Mouse (Mus musculus): Measurements from ENCODE around the gene Ndufc2. TPM values are rescaled to one million over a fixed set of nuclear protein-coding genes. Genes with fewer than 3 reads are reported as not detected.

Ndufc2 gene
- total and polyA plus RNA-seq, 2 experiments from 2014 or later = 384 to 631 TPM

- Histone ChIP-seq H3K9me3 (ENCODE audit: low read length) (no peaks in the 10 kb centered on the region), H3K9ac (no peak overlapping the region), H3K36me3 (ENCODE audit: insufficient read depth) (peaks cover 21% of the 10 kb centered on the region), H3K27me3 (ENCODE audit: insufficient read depth, low read length) (no peaks in the 10 kb centered on the region), H3K4me2 (ENCODE audit: low read depth) (no peak overlapping the region), H3K4me1 (ENCODE audit: insufficient read depth) (peaks cover 7% of the 10 kb centered on the region; the same call in 1 of the 2 replicates), H3K27ac (ENCODE audit: low read depth, low read length) (no peak overlapping the region), H3K4me3 (ENCODE audit: low read depth, low read length) (no peak overlapping the region)
- DNase-seq = no peak
- no peak for ATAC-seq
- WGBS = 95% methylated on average over 9 of the region's 9 CpGs
- no peak for TF ChIP-seq CTCF (IDR thresholded peaks at IDR 0.05; ENCODE audit: low read depth)
Observed at GRCm38 (mm10) chr7:97375101-97375500, 24.7 kb upstream of the Ndufc2 start.

- no peaks in the 10 kb centered on the region for H3K27me3 ChIP-seq (ENCODE audit: insufficient read depth, low read length)
- WGBS = 79% methylated on average over 2 of the region's 2 CpGs
- DNase-seq = no peak
- no peak overlapping the region for H3K9ac ChIP-seq
- H3K9me3 ChIP-seq (ENCODE audit: low read length) = no peaks in the 10 kb centered on the region
- no peak for ATAC-seq
- peaks cover 26% of the 10 kb centered on the region for H3K36me3 ChIP-seq (ENCODE audit: insufficient read depth)
- no peak overlapping the region for H3K4me2 ChIP-seq (ENCODE audit: low read depth)
- H3K4me3 ChIP-seq (ENCODE audit: low read depth, low read length) = no peak overlapping the region
- no peak overlapping the region for H3K27ac ChIP-seq (ENCODE audit: low read depth, low read length)
- TF ChIP-seq CTCF (IDR thresholded peaks at IDR 0.05; ENCODE audit: low read depth) = no peak
- H3K4me1 ChIP-seq (ENCODE audit: insufficient read depth) = peaks cover 7% of the 10 kb centered on the region; the same call in 1 of the 2 replicates
Observed at GRCm38 (mm10) chr7:97375906-97376305, 23.9 kb upstream of the Ndufc2 start.

GRCm38 (mm10) chr7:97379304-97379703 is 20.5 kb upstream of the Ndufc2 start:
- 95% methylated on average over 5 of the region's 5 CpGs for WGBS
- no peak overlapping the region for H3K9ac ChIP-seq
- no peak overlapping the region for H3K27ac ChIP-seq (ENCODE audit: low read depth, low read length)
- no peak for ATAC-seq
- no peak for DNase-seq
- no peak overlapping the region for H3K4me3 ChIP-seq (ENCODE audit: low read depth, low read length)
- H3K36me3 ChIP-seq (ENCODE audit: insufficient read depth) = peaks cover 48% of the 10 kb centered on the region
- no peaks in the 10 kb centered on the region for H3K27me3 ChIP-seq (ENCODE audit: insufficient read depth, low read length)
- H3K4me1 ChIP-seq (ENCODE audit: insufficient read depth) = no peaks in the 10 kb centered on the region
- H3K4me2 ChIP-seq (ENCODE audit: low read depth) = no peak overlapping the region
- TF ChIP-seq CTCF (IDR thresholded peaks at IDR 0.05; ENCODE audit: low read depth) = no peak
- no peaks in the 10 kb centered on the region for H3K9me3 ChIP-seq (ENCODE audit: low read length)

GRCm38 (mm10) chr7:97380500-97381123 is 19.2 kb upstream of the Ndufc2 start:
- WGBS = 91% methylated on average over 5 of the region's 5 CpGs
- H3K36me3 ChIP-seq (ENCODE audit: insufficient read depth) = peaks cover 50% of the 10 kb centered on the region
- no peaks in the 10 kb centered on the region for H3K4me1 ChIP-seq (ENCODE audit: insufficient read depth)

GRCm38 (mm10) chr7:97382661-97383060 is 17.1 kb upstream of the Ndufc2 start:
- Histone ChIP-seq H3K36me3 (ENCODE audit: insufficient read depth) (peaks cover 50% of the 10 kb centered on the region), H3K27ac (ENCODE audit: low read depth, low read length) (no peak overlapping the region), H3K4me3 (ENCODE audit: low read depth, low read length) (no peak overlapping the region), H3K4me2 (ENCODE audit: low read depth) (no peak overlapping the region), H3K9ac (no peak overlapping the region), H3K4me1 (ENCODE audit: insufficient read depth) (no peaks in the 10 kb centered on the region), H3K27me3 (ENCODE audit: insufficient read depth, low read length) (no peaks in the 10 kb centered on the region), H3K9me3 (ENCODE audit: low read length) (no peaks in the 10 kb centered on the region)
- TF ChIP-seq CTCF (IDR thresholded peaks at IDR 0.05; ENCODE audit: low read depth) = no peak
- 94% methylated on average over 8 of the region's 8 CpGs for WGBS
- ATAC-seq (no peak), DNase-seq (no peak)

More at GRCm38 (mm10) chr7:97380500-97381123, 19.2 kb upstream of the Ndufc2 start:
- Histone ChIP-seq H3K9ac (no peak overlapping the region), H3K9me3 (ENCODE audit: low read length) (no peaks in the 10 kb centered on the region), H3K27me3 (ENCODE audit: insufficient read depth, low read length) (no peaks in the 10 kb centered on the region), H3K4me2 (ENCODE audit: low read depth) (no peak overlapping the region), H3K4me3 (ENCODE audit: low read depth, low read length) (no peak overlapping the region), H3K27ac (ENCODE audit: low read depth, low read length) (no peak overlapping the region)
- DNase-seq (no peak), ATAC-seq (no peak)
- no peak for TF ChIP-seq CTCF (IDR thresholded peaks at IDR 0.05; ENCODE audit: low read depth)

GRCm38 (mm10) chr7:97383496-97384132 is 16.2 kb upstream of the Ndufc2 start:
- WGBS = 57% methylated on average over 10 of the region's 10 CpGs
- H3K4me1 ChIP-seq (ENCODE audit: insufficient read depth) = no peaks in the 10 kb centered on the region
- peaks cover 51% of the 10 kb centered on the region for H3K36me3 ChIP-seq (ENCODE audit: insufficient read depth)
- no peak overlapping the region for H3K4me3 ChIP-seq (ENCODE audit: low read depth, low read length)
- ATAC-seq = no peak; the same call in 1 of the 2 replicates
- TF ChIP-seq CTCF (IDR thresholded peaks at IDR 0.05; ENCODE audit: low read depth) = no peak
- DNase-seq = no peak
- H3K27me3 ChIP-seq (ENCODE audit: insufficient read depth, low read length) = no peaks in the 10 kb centered on the region
- no peaks in the 10 kb centered on the region for H3K9me3 ChIP-seq (ENCODE audit: low read length)
- H3K27ac ChIP-seq (ENCODE audit: low read depth, low read length) = no peak overlapping the region
- H3K4me2 ChIP-seq (ENCODE audit: low read depth) = no peak overlapping the region
- H3K9ac ChIP-seq = no peak overlapping the region

GRCm38 (mm10) chr7:97386106-97386805 is 13.5 kb upstream of the Ndufc2 start:
- Histone ChIP-seq H3K36me3 (ENCODE audit: insufficient read depth) (peaks cover 38% of the 10 kb centered on the region), H3K27ac (ENCODE audit: low read depth, low read length) (peak overlapping the region; percentile 66), H3K4me3 (ENCODE audit: low read depth, low read length) (no peak overlapping the region), H3K9ac (no peak overlapping the region), H3K9me3 (ENCODE audit: low read length) (no peaks in the 10 kb centered on the region), H3K4me2 (ENCODE audit: low read depth) (no peak overlapping the region), H3K4me1 (ENCODE audit: insufficient read depth) (no peaks in the 10 kb centered on the region), H3K27me3 (ENCODE audit: insufficient read depth, low read length) (no peaks in the 10 kb centered on the region)
- 75% methylated on average over 7 of the region's 7 CpGs for WGBS
- DNase-seq (no peak), ATAC-seq (no peak)
- no peak for TF ChIP-seq CTCF (IDR thresholded peaks at IDR 0.05; ENCODE audit: low read depth)
